Mouse (Mus musculus) forebrain, embryonic 12.5 days (tissue): Measurements from ENCODE around the gene Slc31a1. TPM values are rescaled to one million over a fixed set of nuclear protein-coding genes. Genes with fewer than 3 reads are reported as not detected.

ENCODE experiments used
- ATAC-seq: fragments of 200-750 bp; cut with Nextera tagmentation; 2 replicates; pipeline ENCODE4 v1.8.0; 2017; ENCODE audit warnings: moderate TSS enrichment; ENCODE audit not compliant: low FRiP score
- H3K27ac ChIP-seq: fragments of 300-500 bp; sonication (generic); 2 replicates; pipeline ENCODE4 v1.5.1; 2016; ENCODE audit warnings: mild to moderate bottlenecking
- H3K27me3 ChIP-seq: fragments of 300-500 bp; sonication (generic); 2 replicates; pipeline ENCODE4 v1.6.1; 2016; ENCODE audit warnings: mild to moderate bottlenecking
- H3K36me3 ChIP-seq: fragments of 300-500 bp; sonication (generic); replicated peaks from 2 replicates; pipeline ENCODE4 v1.6.1; 2016; ENCODE audit warnings: mild to moderate bottlenecking
- H3K4me1 ChIP-seq: fragments of 300-500 bp; sonication (generic); 2 replicates; pipeline ENCODE4 v1.6.1; 2016
- H3K4me2 ChIP-seq: fragments of 300-500 bp; sonication (generic); 2 replicates; pipeline ENCODE4 v1.6.1; 2016; ENCODE audit warnings: mild to moderate bottlenecking, moderate library complexity
- H3K4me3 ChIP-seq: fragments of 300-500 bp; sonication (generic); replicated peaks from 2 replicates; pipeline ENCODE4 v1.5.1; 2016; ENCODE audit warnings: mild to moderate bottlenecking
- H3K9ac ChIP-seq: fragments of 300-500 bp; sonication (generic); 2 replicates; pipeline ENCODE4 v1.6.1; 2016; ENCODE audit warnings: mild to moderate bottlenecking
- H3K9me3 ChIP-seq: fragments of 300-500 bp; sonication (generic); 2 replicates; pipeline ENCODE4 v1.6.1; 2016
- WGBS: fragments of 180-500 bp; shearing (Covaris S2); methylation state at CpG from one replicate; pipeline ENCODE4 v1.1.7; 2016; 5-methylcytosine and 5-hydroxymethylcytosine counted together
- polyA plus RNA-seq: library from polyadenylated mRNA; unstranded; fragments of >200 nt; fragmentation: Nextera tagmentation; extraction: Ambion mirVana; gene quantifications from 2 replicates; pipeline ENCODE4 v1.2.1, GENCODE M21; 2016

The Slc31a1 gene
- polyA plus RNA-seq, 1 experiment from 2014 or later, result 48.7 TPM

DNA sequence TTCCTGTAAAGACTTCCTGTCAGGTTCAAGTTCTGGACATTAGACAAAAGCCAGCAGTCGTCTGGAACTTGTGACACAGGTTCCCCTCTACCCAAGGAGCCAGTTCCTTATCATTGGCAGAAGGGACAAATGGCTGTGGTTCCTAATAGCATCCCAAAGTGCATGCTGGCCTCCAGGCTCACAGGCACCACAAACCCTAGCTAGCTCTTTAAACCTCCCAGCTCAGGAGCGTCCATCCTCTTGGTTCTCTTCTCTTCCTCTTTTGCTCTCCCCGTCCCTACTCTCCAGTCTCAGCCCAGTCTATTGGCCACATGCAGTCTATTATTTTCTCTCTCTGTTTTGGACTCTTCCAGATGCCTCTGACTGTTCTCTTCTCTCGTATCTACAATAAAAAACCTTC is 79.3 kb downstream of the Slc31a1 start:
- no peak overlapping the region for H3K9ac ChIP-seq
- ATAC-seq, result no peak
- H3K4me1 ChIP-seq, result no peaks in the 10 kb centered on the region
- H3K9me3 ChIP-seq, result no peaks in the 10 kb centered on the region
- no peaks in the 10 kb centered on the region for H3K27me3 ChIP-seq
- no peaks in the 10 kb centered on the region for H3K36me3 ChIP-seq
- no peak overlapping the region for H3K4me2 ChIP-seq
- H3K4me3 ChIP-seq, result no peak overlapping the region
- no peak overlapping the region for H3K27ac ChIP-seq
- WGBS, result 59% methylated on average over 4 of the region's 4 CpGs

DNA sequence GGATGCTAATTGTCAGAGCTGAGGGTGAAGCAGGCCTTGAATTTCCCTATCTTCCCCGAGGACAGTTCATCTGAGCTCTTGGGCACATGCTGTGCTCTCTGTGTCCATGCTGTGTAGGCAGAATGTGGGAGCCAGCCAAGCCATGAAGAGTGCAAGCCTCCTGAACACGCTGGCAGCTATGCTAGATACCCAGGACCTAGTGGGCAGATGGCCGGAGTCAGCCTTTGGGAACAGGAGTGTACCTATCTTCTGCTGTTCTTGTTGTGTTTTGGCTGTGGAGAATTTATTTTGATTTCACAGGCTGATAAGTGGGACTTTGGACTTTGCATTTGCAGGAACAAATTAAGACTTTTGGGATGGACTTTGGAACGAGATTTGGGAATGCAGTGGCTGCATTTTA is 80.0 kb downstream of the Slc31a1 start:
- H3K4me2 ChIP-seq, result no peak overlapping the region
- 77% methylated on average over 4 of the region's 4 CpGs for WGBS
- no peak overlapping the region for H3K9ac ChIP-seq
- no peak for ATAC-seq
- no peaks in the 10 kb centered on the region for H3K4me1 ChIP-seq
- no peak overlapping the region for H3K4me3 ChIP-seq
- H3K36me3 ChIP-seq, result no peaks in the 10 kb centered on the region
- H3K27me3 ChIP-seq, result no peaks in the 10 kb centered on the region
- H3K27ac ChIP-seq, result no peak overlapping the region
- no peaks in the 10 kb centered on the region for H3K9me3 ChIP-seq

DNA sequence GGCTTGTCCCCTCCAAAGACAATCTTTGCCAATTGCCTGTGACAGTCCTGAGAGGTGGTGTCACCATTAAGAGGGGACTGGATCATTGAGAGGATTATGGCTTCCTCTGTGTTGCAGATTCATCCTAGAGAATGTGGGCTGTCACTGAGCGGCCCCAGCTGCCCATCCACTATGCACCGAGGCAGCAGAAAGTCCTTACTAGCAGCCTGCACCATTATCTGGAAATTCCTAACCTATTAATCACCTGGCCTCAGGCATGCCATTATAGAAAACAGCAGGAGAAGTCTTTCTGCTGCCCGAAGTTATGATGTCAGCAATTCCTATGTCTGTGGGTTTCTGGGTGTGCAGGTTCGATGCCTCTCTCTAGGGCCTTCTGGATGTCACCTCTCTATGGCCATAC is 80.5 kb downstream of the Slc31a1 start:
- Histone ChIP-seq H3K4me2 (no peak overlapping the region), H3K9me3 (no peaks in the 10 kb centered on the region), H3K27ac (no peak overlapping the region), H3K4me3 (no peak overlapping the region), H3K4me1 (no peaks in the 10 kb centered on the region), H3K9ac (no peak overlapping the region), H3K36me3 (no peaks in the 10 kb centered on the region), H3K27me3 (no peaks in the 10 kb centered on the region)
- 81% methylated on average over 4 of the region's 4 CpGs for WGBS
- no peak for ATAC-seq

Other genes starting within 250 kb of the Slc31a1 start
- not detected in 2 replicates for gene Mup21, start 209.9 kb upstream of the Slc31a1 start, polyA plus RNA-seq
- 23.5 and 28.2 TPM in 2 replicates for gene Zfp37, start 129.7 kb upstream of the Slc31a1 start, polyA plus RNA-seq
- 7.1 and 7.4 TPM in 2 replicates for gene Slc31a2, start 98.2 kb upstream of the Slc31a1 start, polyA plus RNA-seq
- 23.7 and 24.0 TPM in 2 replicates for gene Fkbp15, start 179 bp upstream of the Slc31a1 start, polyA plus RNA-seq
- 173 and 178 TPM in 2 replicates for gene Cdc26, start 47.9 kb downstream of the Slc31a1 start, polyA plus RNA-seq
- gene Prpf4, start 48.1 kb downstream of the Slc31a1 start, polyA plus RNA-seq, result 25.8 and 27.8 TPM in 2 replicates
- gene Rnf183, start 74.5 kb downstream of the Slc31a1 start, polyA plus RNA-seq, result not detected in 2 replicates
- gene Wdr31, start 110.2 kb downstream of the Slc31a1 start, polyA plus RNA-seq, result 11.9 and 14.8 TPM in 2 replicates
- 0.92 and 1.3 TPM in 2 replicates for gene Bspry, start 119.3 kb downstream of the Slc31a1 start, polyA plus RNA-seq
- 7.7 and 9.5 TPM in 2 replicates for gene Hdhd3, start 142.7 kb downstream of the Slc31a1 start, polyA plus RNA-seq
- gene Alad, start 159.2 kb downstream of the Slc31a1 start, polyA plus RNA-seq, result 67.5 and 74.1 TPM in 2 replicates
- gene Pole3, start 164.3 kb downstream of the Slc31a1 start, polyA plus RNA-seq, result 113 and 115 TPM in 2 replicates
- gene 4933430I17Rik, start 164.6 kb downstream of the Slc31a1 start, polyA plus RNA-seq, result 1.4 TPM in 2 replicates
- 54.3 and 60.2 TPM in 2 replicates for gene Rgs3, start 199.1 kb downstream of the Slc31a1 start, polyA plus RNA-seq